Mouse (Mus musculus) embryonic fibroblast, embryonic 13.5 days (primary cell): Measurements from ENCODE around the gene Hs6st3. TPM values are rescaled to one million over a fixed set of nuclear protein-coding genes. Genes with fewer than 3 reads are reported as not detected.

Source experiments
- H3K27ac ChIP-seq: 2 replicates; pipeline ENCODE4 v1.5.1; 2012; ENCODE audit warnings: low read length, control low read depth, inconsistent platforms; ENCODE audit not compliant: insufficient read depth
- H3K4me1 ChIP-seq: 2 replicates; pipeline ENCODE4 v1.6.1; 2011; ENCODE audit warnings: low read length; ENCODE audit not compliant: control insufficient read depth, insufficient read depth
- H3K4me3 ChIP-seq: 2 replicates; pipeline ENCODE4 v1.5.1; 2011; ENCODE audit warnings: mild to moderate bottlenecking, control low read depth, low read length; ENCODE audit not compliant: insufficient read depth
- CTCF ChIP-seq: IDR thresholded peaks from 2 replicates; pipeline ENCODE4 v1.5.1; 2011; ENCODE audit warnings: mild to moderate bottlenecking, control low read depth, low read length, moderate library complexity, borderline replicate concordance; ENCODE audit not compliant: insufficient read depth
- POLR2A ChIP-seq: IDR thresholded peaks from 2 replicates; pipeline ENCODE4 v1.6.1; 2011; ENCODE audit warnings: low read depth, mild to moderate bottlenecking, control low read depth, low read length, moderate library complexity
- polyA plus RNA-seq: library from polyadenylated mRNA; stranded (reverse); fragments of >200 nt; gene quantifications from 2 replicates; pipeline ENCODE4 v1.2.4, GENCODE M21; 2011; ENCODE audit warnings: low read depth; ENCODE audit not compliant: missing spikeins, insufficient read length

Gene Hs6st3
- polyA plus RNA-seq, 1 experiment, result 0.42 TPM

GRCm38 (mm10) chr14:119604327-119604726 lies 466.2 kb downstream of the Hs6st3 start:
- TF ChIP-seq POLR2A (no peak), CTCF (no peak)
- no peaks in the 10 kb centered on the region for H3K4me1 ChIP-seq
- no peak overlapping the region for H3K27ac ChIP-seq

DNA sequence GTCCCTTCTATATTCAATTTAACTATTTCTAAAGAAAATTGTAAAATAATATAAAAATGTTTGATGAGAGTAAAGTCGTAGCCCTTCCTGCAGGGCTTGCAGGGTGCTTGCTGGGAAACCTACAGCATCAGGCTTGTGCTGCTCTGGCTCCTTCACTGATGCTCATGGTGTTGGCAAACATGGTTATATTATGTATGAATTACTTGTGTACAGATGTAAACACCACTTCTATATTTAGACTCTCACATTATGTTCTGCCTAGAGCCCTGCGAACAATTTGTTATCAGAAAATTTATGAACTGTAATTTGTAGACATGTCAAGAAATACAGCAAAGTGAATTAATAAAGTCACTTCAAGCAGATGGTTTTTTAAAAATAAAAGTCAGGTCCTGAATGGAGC lies 474.7 kb downstream of the Hs6st3 start:
- TF ChIP-seq POLR2A (no peak), CTCF (no peak)
- Histone ChIP-seq H3K4me3 (no peak overlapping the region), H3K4me1 (no peaks in the 10 kb centered on the region), H3K27ac (no peak overlapping the region)

More at GRCm38 (mm10) chr14:119604327-119604726, 466.2 kb downstream of the Hs6st3 start:
- no peak overlapping the region for H3K4me3 ChIP-seq

DNA sequence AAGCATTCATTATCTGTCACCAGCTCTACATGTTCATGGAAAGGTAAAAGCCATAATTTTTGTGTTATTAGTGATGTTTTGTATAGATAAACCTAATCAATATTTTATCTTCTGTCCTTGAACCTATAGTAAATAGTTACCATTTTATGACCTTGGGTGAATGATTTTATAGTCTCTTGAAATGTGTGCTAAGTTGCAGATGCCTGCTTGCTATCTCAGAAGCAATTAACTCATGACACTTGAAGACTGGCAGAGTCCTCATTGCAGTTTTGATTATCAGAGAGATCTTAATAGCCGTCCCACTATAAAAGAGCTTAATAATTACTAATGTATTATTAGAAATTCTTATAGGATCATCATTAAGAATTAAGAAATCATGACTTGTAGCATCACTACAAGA lies 491.0 kb downstream of the Hs6st3 start:
- no peak overlapping the region for H3K4me3 ChIP-seq
- TF ChIP-seq POLR2A (no peak), CTCF (no peak)
- H3K4me1 ChIP-seq, result no peaks in the 10 kb centered on the region
- H3K27ac ChIP-seq, result no peak overlapping the region

- Histone ChIP-seq H3K27ac (no peak overlapping the region), H3K4me1 (no peaks in the 10 kb centered on the region), H3K4me3 (no peak overlapping the region)
- TF ChIP-seq POLR2A (no peak), CTCF (no peak)
These were observed 494.9 kb downstream of the Hs6st3 start for GRCm38 (mm10) chr14:119633090-119633489.

- no peak overlapping the region for H3K27ac ChIP-seq
- TF ChIP-seq CTCF, result no peak
- TF ChIP-seq POLR2A, result no peak
- H3K4me3 ChIP-seq, result no peak overlapping the region
- H3K4me1 ChIP-seq, result no peaks in the 10 kb centered on the region
These were observed 495.5 kb downstream of the Hs6st3 start for GRCm38 (mm10) chr14:119633626-119634025.

DNA sequence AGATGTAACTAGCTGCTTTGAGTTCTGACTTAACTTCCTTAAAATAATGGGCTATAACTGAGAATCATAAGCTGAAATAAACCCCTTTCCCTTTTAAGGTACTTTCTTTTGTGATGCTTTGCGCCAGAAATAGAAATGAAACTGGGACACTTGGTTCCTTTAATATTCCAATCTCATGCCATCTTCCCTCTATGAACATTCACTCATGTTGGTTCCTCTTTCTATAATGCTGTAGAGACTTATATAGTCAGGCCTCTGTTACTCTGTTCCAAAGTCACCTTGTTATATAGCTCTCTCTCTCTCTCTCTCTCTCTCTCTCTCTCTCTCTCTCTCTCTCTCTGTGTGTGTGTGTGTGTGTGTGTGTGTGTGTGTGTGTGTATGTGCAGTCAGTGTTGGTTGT lies 504.7 kb downstream of the Hs6st3 start:
- no peak for TF ChIP-seq POLR2A
- no peak for TF ChIP-seq CTCF
- Histone ChIP-seq H3K4me1 (no peaks in the 10 kb centered on the region), H3K4me3 (no peak overlapping the region), H3K27ac (no peak overlapping the region)

DNA sequence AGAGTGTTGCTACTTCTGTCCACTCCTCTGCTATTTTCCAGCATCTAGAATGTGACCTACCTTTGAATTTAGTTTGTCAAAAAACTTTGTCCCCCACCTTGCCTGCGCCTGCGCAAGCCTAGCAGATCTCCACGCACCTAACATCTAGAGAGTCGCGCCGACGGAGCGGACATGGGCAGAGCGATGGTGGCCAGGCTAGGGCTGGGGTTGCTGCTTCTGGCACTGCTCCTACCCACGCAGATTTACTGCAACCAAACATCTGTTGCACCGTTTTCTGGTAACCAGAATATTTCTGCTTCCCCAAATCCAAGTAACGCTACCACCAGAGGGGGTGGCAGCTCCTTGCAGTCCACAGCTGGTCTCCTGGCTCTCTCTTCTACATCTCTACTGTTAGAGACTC lies 505.7 kb downstream of the Hs6st3 start:
- H3K4me3 ChIP-seq, result no peak overlapping the region
- H3K27ac ChIP-seq, result no peak overlapping the region
- TF ChIP-seq POLR2A, result no peak
- TF ChIP-seq CTCF, result no peak
- H3K4me1 ChIP-seq, result no peaks in the 10 kb centered on the region

DNA sequence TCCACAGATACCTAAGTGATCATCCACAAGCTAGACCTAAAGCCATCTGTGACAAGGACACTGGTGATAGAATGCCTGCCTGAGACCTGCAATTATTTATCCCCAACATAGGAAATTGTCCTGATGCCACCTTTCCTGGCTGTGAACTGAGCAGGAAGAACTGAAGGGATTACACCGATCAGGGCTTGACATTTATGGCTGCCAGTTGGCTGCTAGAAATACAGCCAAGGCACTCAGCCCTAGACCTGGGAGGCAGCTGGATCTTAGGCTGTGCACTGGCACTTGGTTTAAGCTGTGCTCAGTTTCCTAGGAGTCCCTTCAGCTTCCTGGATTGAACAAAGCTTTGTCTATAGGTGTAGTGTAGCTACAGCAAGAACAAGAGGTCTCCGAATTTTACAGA lies 518.8 kb downstream of the Hs6st3 start:
- Histone ChIP-seq H3K27ac (no peak overlapping the region), H3K4me3 (no peak overlapping the region), H3K4me1 (peaks cover 2% of the 10 kb centered on the region)
- TF ChIP-seq CTCF (no peak), POLR2A (no peak)

GRCm38 (mm10) chr14:119665741-119666141 lies 527.6 kb downstream of the Hs6st3 start:
- Histone ChIP-seq H3K4me3 (no peak overlapping the region), H3K4me1 (no peaks in the 10 kb centered on the region), H3K27ac (no peak overlapping the region)
- TF ChIP-seq POLR2A, result no peak
- no peak for TF ChIP-seq CTCF

DNA sequence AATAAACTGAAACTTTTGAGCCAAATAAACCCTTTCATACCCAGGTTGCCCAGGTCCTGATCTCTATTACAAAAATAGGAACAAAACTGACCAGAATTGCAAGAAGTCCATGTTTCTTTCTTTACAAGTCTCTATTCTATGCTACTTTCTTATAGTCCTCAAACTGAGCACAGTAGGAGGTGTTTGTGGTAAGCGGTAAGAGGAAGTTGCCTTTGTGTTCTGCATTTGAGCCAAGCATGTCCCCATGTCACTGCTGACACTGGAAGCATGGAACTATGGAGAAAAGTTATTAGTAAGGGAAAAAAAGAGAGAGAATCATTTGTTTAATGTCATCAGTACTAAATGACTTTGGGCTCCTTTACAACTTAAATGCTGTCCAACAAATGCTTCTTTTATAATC lies 529.3 kb downstream of the Hs6st3 start:
- no peak for TF ChIP-seq POLR2A
- TF ChIP-seq CTCF, result no peak
- H3K4me3 ChIP-seq, result no peak overlapping the region
- no peak overlapping the region for H3K27ac ChIP-seq
- no peaks in the 10 kb centered on the region for H3K4me1 ChIP-seq
